Mouse (Mus musculus) inflammation-experienced regulatory T-cells, adult 6 months (primary cell): Measurements from ENCODE around the gene Clca2. TPM values are rescaled to one million over a fixed set of nuclear protein-coding genes. Genes with fewer than 3 reads are reported as not detected.
A peak's percentile ranks its signal among the peaks of the same experiment; 100 is the strongest.

ENCODE experiments used
- ATAC-seq: one replicate; pipeline ENCODE4 v1.8.0; 2017
- polyA plus RNA-seq, 3 experiments: library from polyadenylated mRNA; unstranded; fragments of 100-300 nt; shearing (Covaris generic); gene quantifications; one replicate each; pipeline ENCODE4 v1.2.1; 2017

Clca2 gene
- not detected for polyA plus RNA-seq

DNA sequence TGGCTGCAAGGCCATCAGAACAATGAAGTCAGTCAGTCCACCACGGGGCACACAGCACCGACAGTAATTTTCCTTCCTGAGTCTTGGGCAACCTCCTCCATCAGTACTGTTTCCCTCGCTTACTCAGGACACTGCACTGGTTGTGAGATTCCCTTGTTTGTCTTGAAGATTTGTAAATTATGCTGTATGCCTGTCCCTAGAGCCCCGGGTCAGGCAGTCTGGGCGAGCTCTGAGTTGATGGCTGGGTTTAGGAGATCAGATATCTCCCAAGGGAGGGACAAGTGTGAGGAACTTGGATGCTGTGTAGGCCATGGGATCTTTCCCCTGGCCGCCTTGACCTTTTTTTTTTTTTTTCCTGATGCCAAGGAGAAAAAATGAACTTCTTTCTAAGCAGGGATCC is at the start of gene Clca2:
Gene Clca2 (minus strand): TSS at position 153 of the 400 bp plus-strand sequence.
- ATAC-seq = no peak

DNA sequence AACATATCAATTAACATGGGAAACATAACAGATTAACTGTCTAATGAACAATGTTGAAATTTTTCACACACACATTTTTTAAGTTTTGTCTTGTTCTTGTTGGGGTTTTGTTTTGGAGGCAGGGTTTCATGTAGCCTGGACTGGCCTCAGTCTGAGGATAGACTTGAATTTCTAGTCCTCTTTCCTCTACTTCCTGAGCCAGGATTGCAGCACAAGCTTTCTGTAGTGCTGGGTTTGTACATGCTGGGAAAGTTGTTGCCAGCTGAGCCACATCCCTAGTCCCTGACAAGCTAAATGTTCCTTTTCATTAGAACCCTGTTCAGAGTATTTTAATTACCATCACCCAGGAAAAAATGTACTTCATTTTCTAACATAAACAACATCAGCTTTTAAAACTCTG is 48.7 kb upstream of the Clca2 start:
- no peak for ATAC-seq

DNA sequence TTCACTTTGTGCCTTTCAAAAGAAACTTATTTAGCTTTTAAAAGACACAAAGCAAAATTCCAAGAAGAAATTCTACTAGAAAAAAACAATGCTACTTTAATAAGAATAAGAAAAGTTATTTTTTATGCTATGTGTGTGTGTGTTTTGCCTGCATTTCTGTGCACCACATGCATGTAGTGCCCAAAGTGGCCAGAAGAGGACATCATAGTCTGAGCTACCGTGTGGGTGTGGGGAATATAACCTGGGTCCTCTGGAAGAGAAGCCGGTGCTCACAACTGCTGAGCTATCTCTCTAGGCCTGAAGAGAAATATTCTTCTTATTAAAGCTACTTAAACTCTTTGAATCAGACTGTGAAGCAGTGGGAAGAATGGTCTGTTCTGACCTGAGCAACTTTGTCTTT is 48.2 kb upstream of the Clca2 start:
- no peak for ATAC-seq

DNA sequence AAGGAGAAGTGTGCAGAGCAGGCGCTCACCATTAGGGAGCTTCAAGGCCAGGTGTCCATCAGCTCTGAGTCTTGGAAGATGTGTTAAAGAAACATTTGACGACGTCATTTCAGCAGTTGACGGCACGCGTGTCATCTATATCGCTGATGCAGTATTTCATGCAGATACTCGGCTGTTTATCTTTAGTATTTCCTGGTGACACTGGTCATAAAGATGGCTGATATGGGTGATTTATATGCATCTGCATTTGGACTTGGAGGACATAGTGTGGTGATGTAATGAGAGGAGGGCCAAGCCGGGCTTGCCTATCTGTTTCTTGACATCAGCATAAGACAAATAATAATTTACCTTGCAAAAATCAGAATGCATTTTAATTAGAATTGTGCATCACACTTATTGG is 47.6 kb upstream of the Clca2 start:
- ATAC-seq = no peak

DNA sequence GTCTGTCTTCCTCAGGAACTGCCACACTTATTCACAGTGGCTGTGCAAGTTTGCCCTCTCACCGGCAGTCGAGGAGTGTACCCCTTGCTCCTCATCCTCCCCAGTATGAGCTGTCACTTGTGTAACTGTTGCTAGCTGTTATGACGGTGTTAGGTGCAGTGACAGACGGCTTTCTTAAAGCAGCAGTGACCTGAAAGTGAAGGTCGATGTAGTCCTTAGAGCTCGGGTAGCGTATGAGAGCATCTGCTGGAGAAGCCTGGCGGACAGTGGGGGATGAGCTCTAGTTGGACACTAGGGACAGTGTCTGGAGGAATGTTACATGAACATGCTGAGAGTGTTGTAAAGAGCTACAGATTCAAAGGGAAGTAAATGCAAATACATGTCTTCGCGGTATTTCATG is 44.6 kb upstream of the Clca2 start:
- ATAC-seq = no peak

DNA sequence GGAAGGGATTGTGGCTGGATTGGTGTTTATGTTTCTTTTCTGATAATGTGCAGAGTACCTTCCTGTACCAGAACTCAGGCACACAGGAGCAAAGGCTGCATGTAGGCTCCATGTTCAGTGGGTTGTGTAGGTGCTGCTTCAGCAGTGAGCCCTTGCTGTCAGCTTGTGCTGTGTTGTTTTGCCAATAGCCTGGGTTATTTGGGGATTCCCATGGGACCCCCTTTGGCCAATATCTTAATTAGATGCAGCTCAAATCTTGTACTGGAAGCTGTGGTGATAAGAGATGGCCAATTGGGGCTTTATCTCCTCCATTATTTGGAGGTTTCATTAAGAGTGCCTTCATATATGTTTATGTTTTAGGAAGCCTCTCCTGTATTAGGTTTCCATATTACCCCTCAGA is 43.7 kb upstream of the Clca2 start:
- no peak for ATAC-seq

DNA sequence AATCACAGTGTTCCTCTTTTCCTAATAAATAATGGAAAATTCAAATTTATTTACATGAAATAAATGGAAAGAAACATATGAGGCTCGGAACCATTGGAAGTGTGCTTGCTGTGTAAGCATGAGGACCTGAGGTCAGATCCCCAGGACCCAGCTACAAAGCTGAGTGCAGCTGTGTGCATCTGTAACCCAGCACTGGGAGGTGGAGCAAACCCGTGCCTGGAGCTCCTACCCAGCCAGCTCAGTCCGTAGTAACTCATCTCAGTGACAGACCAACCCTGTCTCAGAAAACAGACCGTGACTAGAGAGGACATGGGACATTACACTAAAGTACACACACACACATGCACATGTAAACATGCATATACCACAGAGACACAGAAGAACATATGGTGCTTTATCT is 41.0 kb upstream of the Clca2 start:
- ATAC-seq = no peak

DNA sequence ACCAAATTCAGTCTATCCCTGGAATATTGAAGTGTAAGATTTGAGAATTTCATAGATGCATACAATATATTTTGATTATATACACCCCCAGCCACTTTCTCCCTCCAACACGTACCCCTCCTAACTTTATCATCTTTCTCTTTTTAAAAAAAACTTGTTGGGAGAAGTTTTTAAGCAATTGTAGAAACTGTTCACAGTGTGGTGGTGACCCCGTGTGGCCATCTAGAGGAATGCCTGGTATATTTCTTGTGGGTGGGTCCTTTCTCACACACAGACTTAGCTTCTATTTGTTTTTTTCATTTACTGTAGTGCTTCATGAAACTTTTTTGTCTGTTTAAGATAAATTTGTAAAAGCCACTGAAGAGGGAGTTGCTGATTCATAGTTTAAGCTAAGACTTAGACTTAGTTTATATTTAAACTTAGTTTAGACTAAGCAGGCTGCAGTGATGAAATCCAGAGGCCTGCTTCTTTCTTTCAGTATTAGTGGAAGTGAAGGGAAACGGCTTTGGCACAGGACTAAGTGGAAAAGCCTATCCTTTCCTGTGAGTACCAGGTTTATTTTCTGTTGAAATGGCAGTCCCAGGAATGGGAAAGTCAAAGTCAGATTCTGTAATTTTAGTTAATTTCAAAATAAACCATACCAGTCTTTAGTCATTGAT is 32.1 kb upstream of the Clca2 start:
- peak; percentile 95 for ATAC-seq

DNA sequence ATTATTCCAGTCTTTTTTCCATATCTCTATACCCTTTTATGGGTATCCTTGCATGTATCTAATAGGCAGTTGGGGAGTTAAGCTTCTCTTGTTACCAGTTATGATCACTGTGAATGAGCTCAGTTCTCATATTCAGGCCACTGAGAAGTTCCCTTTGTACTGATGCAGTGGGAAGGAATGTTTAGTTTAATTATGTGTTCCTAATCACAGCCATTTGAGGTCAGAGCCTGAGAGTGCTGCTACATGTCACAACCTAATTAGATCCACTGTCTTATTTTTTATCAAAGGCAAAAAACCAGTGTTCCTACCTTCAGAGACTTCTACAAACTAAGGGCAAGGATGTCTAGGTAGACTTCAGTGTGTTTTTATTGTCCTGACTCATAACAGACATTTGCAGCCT is 30.1 kb upstream of the Clca2 start:
- no peak for ATAC-seq

DNA sequence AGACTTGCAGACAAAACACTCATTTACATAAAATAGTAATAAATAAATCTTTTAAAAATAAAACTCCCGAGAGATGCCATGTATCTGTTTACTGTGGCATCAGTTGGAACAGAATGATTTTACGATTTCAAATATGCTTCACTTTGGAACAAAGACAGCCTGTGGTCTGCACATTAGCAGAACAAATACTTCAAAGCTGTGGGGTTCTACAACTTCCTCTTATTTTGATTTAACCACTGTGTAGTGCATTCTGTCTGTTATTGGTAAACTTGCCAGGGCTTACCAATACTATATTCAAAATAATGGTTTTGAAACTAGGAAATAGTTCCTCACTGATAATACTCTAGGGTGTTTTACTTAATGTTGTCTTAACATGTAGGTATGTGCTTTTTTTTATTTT is 27.4 kb upstream of the Clca2 start:
- no peak for ATAC-seq

DNA sequence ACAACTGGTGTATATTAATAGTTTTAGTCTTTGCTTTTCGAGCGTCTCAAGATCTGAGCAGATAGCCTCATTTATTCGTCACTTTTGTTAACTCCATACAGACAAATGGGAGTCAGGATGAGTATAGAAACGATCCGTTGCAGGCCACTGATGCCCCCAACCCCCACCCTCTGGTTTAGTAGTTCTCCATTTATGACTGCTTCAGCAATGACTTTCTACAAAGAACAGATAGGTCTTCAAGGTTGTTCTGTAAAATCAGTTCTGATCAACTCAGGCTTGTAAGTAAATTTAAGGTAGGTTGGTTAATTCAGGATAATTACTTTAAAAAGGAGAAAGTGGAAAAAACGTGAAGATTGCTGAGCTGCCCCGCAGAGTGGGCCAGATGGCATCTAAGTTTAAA is 20.2 kb upstream of the Clca2 start:
- ATAC-seq = no peak

DNA sequence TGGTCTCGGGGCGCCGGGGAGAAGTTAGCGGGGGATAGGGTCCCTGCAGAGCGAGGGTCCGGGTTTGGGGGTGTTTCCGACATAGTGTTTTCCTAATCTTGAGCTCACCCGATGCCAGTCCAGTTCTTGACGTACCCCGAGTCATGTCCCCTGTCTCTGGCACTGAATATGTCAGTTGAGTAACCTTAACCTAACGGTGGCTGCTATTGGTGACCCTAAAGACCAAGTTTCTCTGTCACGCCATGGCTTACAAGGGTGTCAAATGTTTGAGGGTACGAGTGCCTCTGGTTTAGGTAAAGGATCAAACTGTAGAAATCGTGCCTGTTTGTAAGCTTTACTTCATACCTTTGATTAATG is 19.7 kb upstream of the Clca2 start:
- peak; percentile 9 for ATAC-seq

DNA sequence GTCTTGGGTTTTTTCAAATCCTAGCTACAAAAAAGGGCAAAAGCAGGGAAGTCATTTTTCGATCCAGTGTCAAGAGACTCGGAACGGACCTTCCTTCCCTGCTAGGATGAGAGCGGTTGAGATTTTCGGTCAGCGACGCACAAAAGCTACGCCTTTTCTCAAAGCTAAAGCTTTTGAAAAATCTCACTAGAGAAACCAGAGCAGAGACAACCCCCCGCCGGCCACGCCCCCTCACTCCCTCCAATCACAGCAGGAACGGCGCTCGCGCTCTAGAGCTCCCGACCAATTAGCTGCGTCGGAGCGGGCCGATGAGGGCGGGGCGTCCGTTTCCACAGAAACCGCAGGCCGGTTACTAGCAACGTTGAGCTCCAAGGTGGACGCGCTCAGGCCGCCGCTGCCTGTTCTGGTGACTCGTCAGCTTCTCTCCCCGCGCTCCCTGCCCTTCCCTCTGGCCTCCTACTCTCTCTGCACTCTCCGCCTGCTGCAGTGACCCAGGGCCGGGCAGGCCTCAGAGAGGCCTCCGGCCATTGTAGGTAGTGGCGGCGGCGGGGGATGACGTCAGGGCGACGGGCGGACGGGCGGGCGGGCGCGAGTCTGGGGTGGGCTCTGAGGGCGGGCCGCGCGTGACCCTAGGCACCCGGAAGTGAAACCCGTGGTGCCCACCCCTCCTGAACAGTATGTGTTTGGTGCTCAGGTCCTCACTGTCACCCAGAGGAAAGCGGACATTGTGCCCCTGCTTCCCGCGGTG is 19.2 kb upstream of the Clca2 start, which contains the start of gene Odf2l:
Gene Odf2l (plus strand): TSS at position 335 of the 748 bp plus-strand sequence.
- ATAC-seq = peak; percentile 99

DNA sequence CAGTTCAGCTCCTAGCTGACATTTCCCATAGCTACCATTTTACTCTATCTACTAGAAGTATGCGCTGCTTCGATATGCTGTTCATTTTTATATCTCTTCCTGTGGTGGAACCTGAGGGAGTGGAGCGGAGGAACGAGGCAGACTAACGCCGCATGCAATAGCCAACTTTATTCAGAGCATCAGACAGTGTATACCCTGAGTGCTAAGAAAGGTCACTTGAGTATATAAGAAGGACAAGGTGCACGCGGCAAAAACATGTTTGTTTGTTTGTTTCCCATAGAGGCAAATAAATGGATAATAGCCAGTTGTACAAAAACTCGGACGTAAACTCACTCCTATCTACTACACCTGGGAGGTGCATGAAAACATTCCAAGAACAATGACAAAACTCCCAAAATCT is 18.4 kb upstream of the Clca2 start:
- ATAC-seq = no peak

DNA sequence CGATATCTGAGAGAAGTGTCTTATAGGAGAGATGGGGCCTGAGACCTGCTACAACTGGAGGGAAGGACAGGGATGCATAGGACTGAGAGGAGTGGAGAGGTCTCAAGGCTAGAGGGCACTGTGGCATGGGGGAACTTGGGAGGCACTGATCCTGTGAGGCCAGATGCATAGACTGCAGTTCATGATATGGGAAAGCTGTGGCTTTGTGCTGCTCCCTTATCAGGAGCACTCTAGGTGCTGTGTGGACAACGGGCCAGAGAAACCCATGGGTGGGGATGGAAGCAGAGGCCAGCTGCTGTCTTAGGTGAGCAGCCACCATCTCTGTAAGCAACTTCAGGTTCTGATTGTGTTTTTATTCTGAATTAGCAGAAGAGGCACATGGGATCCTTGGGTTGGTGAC is 15.9 kb upstream of the Clca2 start:
- ATAC-seq = no peak

DNA sequence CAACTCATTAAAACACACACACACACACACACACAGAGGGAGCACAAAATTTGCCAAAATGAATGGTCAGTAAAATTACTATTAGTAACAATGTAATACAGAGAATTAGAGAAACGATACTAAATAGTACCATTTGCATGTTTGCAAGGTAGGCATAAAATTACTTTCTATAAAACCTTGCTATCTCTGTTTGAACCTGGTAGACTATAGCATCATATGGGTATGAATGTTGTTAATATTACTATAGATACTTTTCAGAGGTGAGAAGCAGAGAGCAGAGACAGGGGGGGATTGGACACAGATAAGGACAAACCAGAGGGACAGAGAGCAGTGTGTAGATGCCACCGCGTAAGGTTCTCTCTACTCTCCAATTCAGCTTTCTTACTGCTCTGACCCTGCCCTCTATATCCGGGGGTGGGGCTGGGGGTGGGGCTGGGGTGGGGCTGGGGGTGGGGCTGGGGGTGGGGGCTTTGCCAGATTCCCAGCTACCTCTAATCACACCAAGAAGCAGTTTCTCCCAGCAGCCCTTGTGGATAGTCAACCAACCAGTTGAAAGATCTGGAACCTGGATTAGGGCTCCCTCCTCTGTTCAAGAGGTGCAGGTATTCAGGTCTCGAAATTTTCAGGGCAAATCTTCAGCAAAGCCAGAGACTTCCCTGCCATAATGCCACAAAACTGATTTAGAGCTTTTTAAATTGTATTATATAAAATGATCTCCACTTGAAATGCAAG is 6.7 kb upstream of the Clca2 start:
- no peak for ATAC-seq

DNA sequence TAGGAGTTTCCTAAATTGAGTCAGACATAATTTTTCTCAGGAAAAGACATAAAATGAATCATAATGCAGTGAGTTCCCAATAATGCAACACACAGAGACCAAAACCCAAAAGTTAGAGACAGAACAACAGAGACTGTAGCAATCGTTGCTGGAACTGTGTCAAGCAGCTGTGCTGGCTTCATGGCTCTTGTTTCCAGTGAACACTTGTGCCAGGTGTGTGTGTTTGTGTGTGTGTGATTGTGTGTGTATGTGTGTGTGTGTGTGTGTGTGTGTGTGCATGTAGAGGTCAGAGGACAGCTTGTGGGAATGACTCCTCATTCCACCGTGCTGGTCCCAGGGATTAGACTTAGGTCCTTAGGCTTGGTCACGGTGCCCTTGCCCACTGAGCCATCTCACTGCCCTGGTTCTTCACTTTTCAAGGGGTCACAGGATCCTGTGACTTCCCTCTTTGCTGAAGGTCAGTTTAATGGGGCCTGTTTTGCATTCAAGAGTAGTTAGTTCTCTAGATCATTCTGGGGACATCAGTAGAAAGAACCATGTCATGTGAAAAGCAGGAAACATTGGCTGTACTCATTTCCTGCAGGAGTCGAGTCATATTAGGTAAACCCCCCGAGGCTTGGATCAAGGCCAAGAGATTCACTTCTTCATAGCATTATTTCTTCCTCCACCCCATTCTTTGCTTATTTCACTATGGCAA is 6.0 kb upstream of the Clca2 start:
- no peak for ATAC-seq

DNA sequence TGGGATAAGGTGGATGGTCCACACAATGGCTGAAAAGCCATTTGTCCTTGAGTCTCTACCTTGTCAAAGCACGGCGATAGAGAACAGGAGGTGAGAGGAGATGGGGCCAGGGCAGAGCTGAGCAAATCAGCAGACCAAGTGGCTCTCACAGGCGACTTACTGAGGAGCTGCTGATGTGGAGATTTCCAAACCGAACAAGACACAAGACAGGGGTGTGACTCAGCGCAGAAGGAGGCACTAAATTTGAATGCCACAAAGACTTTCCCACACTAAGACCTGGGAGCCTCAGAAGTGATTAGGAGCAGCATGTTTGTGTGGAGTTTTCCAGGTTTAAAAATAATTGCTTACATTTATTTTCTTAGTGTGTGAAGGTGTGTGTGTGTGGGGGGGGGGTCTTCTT is 4.5 kb upstream of the Clca2 start:
- no peak for ATAC-seq

DNA sequence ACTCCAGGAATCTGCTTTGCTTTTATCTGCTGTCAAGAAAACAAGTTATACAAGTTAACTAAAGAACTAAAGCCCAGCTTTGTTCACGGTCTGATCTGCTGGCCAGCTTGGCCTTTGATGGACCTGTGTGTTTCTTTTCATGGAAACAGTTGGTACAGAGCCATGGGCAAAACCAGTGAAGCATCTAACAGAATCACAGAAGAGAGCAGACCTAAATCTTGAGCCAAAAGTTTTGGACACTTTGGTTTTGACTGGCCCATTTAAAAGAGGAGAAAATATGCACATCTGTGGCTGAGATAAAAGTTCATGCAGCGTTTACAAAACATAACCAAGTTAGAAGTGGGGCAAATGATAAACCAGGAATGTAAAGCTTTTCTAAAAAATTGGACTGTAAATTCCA is 4.1 kb upstream of the Clca2 start:
- no peak for ATAC-seq

DNA sequence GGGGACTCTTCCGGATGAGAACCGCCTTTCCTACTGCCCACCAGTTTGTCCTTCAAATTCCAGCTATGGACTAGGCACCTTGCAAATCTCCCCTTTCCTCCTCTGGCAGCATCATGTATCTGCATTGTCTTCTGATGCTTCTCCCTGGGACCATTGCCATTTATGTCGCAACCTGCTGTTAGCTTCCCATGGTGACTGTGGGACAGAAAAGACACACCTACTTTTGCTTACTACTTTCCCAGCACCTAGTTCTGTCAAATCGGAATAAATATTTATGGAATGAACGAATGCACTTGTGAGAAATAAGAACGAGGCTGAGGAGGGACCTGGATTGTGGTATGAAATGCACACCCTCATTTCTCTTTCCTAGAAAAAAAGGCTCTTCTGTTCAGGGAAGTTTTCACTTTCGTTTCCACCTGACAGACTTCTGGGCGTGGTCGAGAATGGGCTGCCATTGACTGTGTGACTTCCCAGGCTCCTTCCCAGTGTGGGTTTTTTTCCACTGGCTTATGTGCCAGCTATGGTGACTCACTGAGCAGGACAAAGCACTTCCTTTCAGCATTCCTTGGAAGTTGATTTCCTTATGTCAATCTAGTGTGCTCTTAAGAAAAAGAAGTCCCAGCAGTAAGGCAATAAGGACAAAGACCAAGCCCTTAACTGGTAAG is 2.8 kb upstream of the Clca2 start:
- ATAC-seq = no peak

DNA sequence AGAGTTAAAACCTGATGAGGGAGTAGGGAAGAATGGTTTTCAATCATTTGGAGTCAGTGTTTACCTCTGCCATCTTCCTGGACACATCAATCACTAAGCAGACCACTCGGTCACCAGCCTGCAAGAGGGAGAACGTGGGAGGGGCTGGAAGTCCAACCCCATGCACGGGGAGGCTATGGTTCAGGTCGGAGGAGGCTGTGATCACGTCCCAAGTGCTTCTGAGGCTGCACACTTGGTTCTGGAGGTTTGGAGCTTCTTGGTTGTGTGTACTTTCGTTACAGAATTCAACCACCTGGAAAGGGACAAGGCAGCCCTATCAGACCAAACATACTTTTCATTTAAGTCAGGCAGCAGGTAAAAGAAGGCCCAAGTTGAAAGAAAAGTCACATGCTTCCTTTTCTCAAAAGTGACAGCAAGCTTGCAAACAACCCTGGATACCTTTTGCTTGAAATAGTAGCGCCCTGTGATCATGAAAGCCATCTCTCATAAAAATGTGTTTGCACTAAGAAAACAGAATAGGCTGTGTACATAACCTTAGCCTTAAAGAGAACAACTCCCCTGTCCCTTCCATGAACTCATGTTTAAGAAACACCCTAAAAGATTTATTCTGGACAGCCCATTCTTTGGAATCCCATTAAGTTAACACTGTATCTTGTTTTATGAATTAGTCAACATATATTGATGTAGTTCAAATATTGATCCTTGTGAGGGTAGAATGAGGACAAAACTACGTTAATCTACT is 11.2 kb downstream of the Clca2 start:
- ATAC-seq = no peak

DNA sequence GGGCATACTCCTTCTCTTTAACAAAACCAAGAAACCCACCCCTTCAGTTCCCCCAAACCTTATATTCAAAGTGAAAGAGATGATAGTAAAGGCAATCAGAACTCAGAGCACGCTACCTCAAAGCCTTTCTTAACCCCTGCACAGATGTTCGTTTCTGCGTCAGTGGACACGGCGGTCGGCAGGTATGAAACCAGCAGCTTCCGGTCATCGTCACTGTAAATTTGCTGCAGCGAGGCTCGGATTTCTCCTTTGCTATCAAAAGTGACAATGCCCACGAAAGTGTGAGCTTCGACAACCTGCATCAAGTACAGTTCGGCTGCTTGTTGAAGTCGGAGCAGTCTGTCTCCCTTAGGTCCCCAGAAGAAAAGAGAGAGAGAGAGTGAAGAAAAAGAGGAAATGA is 13.1 kb downstream of the Clca2 start:
- no peak for ATAC-seq
